Mouse (Mus musculus): ENCODE measurements at regions not wholly inside any gene's neighbourhood (a gene's known extent, or its start where the extent isn't known, plus 50 kb on each side); places are given as distances from the start of the nearest gene placed in this dataset.

GRCm38 (mm10) chr5:7543857-7544256 lies 199.3 kb upstream of the Zfp804b start:
- Histone ChIP-seq H3K9ac (replicated peaks; ENCODE audit: low read depth, low read length) (no peak overlapping the region), H3K4me2 (ENCODE audit: low read depth, low read length) (no peak overlapping the region), H3K27me3 (ENCODE audit: control insufficient read depth, insufficient read depth, low read length) (no peaks in the 10 kb centered on the region), H3K4me1 (ENCODE audit: control insufficient read depth, insufficient read depth) (no peaks in the 10 kb centered on the region), H3K36me3 (replicated peaks; ENCODE audit: control insufficient read depth, insufficient read depth, low read length) (no peaks in the 10 kb centered on the region), H3K27ac (ENCODE audit: low read depth) (no peak overlapping the region), H3K4me3 (ENCODE audit: low read depth, low read length) (no peak overlapping the region), H3K9me3 (replicated peaks; ENCODE audit: control insufficient read depth, low read length) (no peaks in the 10 kb centered on the region)
- DNase-seq (ENCODE audit: low spot score) (no peak), ATAC-seq (ENCODE audit: insufficient read depth, low read depth) (no peak)
- WGBS: 70% methylated on average over 3 of the region's 3 CpGs
- no peak for TF ChIP-seq EP300 (IDR thresholded peaks at IDR 0.05; ENCODE audit: low read depth)
- no peak for TF ChIP-seq CTCF (IDR thresholded peaks at IDR 0.05; ENCODE audit: low read depth)

- no peak for DNase-seq (ENCODE audit: low spot score)
- WGBS: 50% methylated on average over 2 of the region's 2 CpGs
- H3K27ac ChIP-seq (ENCODE audit: low read depth): no peak overlapping the region
- no peaks in the 10 kb centered on the region for H3K36me3 ChIP-seq (replicated peaks; ENCODE audit: control insufficient read depth, insufficient read depth, low read length)
- ATAC-seq (ENCODE audit: insufficient read depth, low read depth): no peak
- no peaks in the 10 kb centered on the region for H3K27me3 ChIP-seq (ENCODE audit: control insufficient read depth, insufficient read depth, low read length)
- H3K4me3 ChIP-seq (ENCODE audit: low read depth, low read length): no peak overlapping the region
- H3K4me2 ChIP-seq (ENCODE audit: low read depth, low read length): no peak overlapping the region
- H3K9me3 ChIP-seq (replicated peaks; ENCODE audit: control insufficient read depth, low read length): no peaks in the 10 kb centered on the region
- no peak overlapping the region for H3K9ac ChIP-seq (replicated peaks; ENCODE audit: low read depth, low read length)
- no peaks in the 10 kb centered on the region for H3K4me1 ChIP-seq (ENCODE audit: control insufficient read depth, insufficient read depth)
- TF ChIP-seq CTCF (IDR thresholded peaks at IDR 0.05; ENCODE audit: low read depth): no peak
- TF ChIP-seq EP300 (IDR thresholded peaks at IDR 0.05; ENCODE audit: low read depth): no peak
These were observed 235.9 kb upstream of the Zfp804b start for GRCm38 (mm10) chr5:7580413-7580812.

GRCm38 (mm10) chr5:7586547-7586946 lies 242.0 kb upstream of the Zfp804b start:
- H3K9ac ChIP-seq (replicated peaks; ENCODE audit: low read depth, low read length): no peak overlapping the region
- no peak overlapping the region for H3K27ac ChIP-seq (ENCODE audit: low read depth)
- no peaks in the 10 kb centered on the region for H3K36me3 ChIP-seq (replicated peaks; ENCODE audit: control insufficient read depth, insufficient read depth, low read length)
- ATAC-seq (ENCODE audit: insufficient read depth, low read depth) (no peak), DNase-seq (ENCODE audit: low spot score) (no peak)
- no peak overlapping the region for H3K4me2 ChIP-seq (ENCODE audit: low read depth, low read length)
- TF ChIP-seq EP300 (IDR thresholded peaks at IDR 0.05; ENCODE audit: low read depth) (no peak), CTCF (IDR thresholded peaks at IDR 0.05; ENCODE audit: low read depth) (no peak)
- H3K4me3 ChIP-seq (ENCODE audit: low read depth, low read length): no peak overlapping the region
- no peaks in the 10 kb centered on the region for H3K9me3 ChIP-seq (replicated peaks; ENCODE audit: control insufficient read depth, low read length)
- no peaks in the 10 kb centered on the region for H3K4me1 ChIP-seq (ENCODE audit: control insufficient read depth, insufficient read depth)
- no peaks in the 10 kb centered on the region for H3K27me3 ChIP-seq (ENCODE audit: control insufficient read depth, insufficient read depth, low read length)

GRCm38 (mm10) chr5:7600418-7600817 lies 255.9 kb upstream of the Zfp804b start:
- Histone ChIP-seq H3K27me3 (ENCODE audit: control insufficient read depth, insufficient read depth, low read length) (no peaks in the 10 kb centered on the region), H3K4me2 (ENCODE audit: low read depth, low read length) (no peak overlapping the region), H3K36me3 (replicated peaks; ENCODE audit: control insufficient read depth, insufficient read depth, low read length) (no peaks in the 10 kb centered on the region), H3K9me3 (replicated peaks; ENCODE audit: control insufficient read depth, low read length) (no peaks in the 10 kb centered on the region), H3K9ac (replicated peaks; ENCODE audit: low read depth, low read length) (no peak overlapping the region), H3K4me1 (ENCODE audit: control insufficient read depth, insufficient read depth) (no peaks in the 10 kb centered on the region), H3K4me3 (ENCODE audit: low read depth, low read length) (no peak overlapping the region), H3K27ac (ENCODE audit: low read depth) (no peak overlapping the region)
- TF ChIP-seq EP300 (IDR thresholded peaks at IDR 0.05; ENCODE audit: low read depth): no peak
- TF ChIP-seq CTCF (IDR thresholded peaks at IDR 0.05; ENCODE audit: low read depth): no peak
- DNase-seq (ENCODE audit: low spot score) (peak; percentile 16), ATAC-seq (ENCODE audit: insufficient read depth, low read depth) (no peak)
- 17% methylated on average over 1 of the region's 1 CpGs for WGBS

- no peak for ATAC-seq (ENCODE audit: insufficient read depth, low read depth)
- Histone ChIP-seq H3K4me3 (ENCODE audit: low read depth, low read length) (no peak overlapping the region), H3K9me3 (replicated peaks; ENCODE audit: control insufficient read depth, low read length) (0 out of 2 replicates have a peak, but pooled peaks cover 3% of the 10 kb centered on the region), H3K36me3 (replicated peaks; ENCODE audit: control insufficient read depth, insufficient read depth, low read length) (no peaks in the 10 kb centered on the region), H3K27me3 (ENCODE audit: control insufficient read depth, insufficient read depth, low read length) (no peaks in the 10 kb centered on the region), H3K4me2 (ENCODE audit: low read depth, low read length) (no peak overlapping the region), H3K9ac (replicated peaks; ENCODE audit: low read depth, low read length) (no peak overlapping the region), H3K27ac (ENCODE audit: low read depth) (no peak overlapping the region), H3K4me1 (ENCODE audit: control insufficient read depth, insufficient read depth) (no peaks in the 10 kb centered on the region)
- no peak for DNase-seq (ENCODE audit: low spot score)
- TF ChIP-seq CTCF (IDR thresholded peaks at IDR 0.05; ENCODE audit: low read depth): no peak
- TF ChIP-seq EP300 (IDR thresholded peaks at IDR 0.05; ENCODE audit: low read depth): no peak
These were observed 263.0 kb upstream of the Zfp804b start for GRCm38 (mm10) chr5:7607517-7607916.

GRCm38 (mm10) chr5:7607924-7608323 lies 263.4 kb upstream of the Zfp804b start:
- DNase-seq (ENCODE audit: low spot score) (no peak), ATAC-seq (ENCODE audit: insufficient read depth, low read depth) (no peak)
- no peak overlapping the region for H3K4me3 ChIP-seq (ENCODE audit: low read depth, low read length)
- H3K9ac ChIP-seq (replicated peaks; ENCODE audit: low read depth, low read length): no peak overlapping the region
- H3K27me3 ChIP-seq (ENCODE audit: control insufficient read depth, insufficient read depth, low read length): no peaks in the 10 kb centered on the region
- no peaks in the 10 kb centered on the region for H3K4me1 ChIP-seq (ENCODE audit: control insufficient read depth, insufficient read depth)
- 76% methylated on average over 2 of the region's 2 CpGs for WGBS
- TF ChIP-seq EP300 (IDR thresholded peaks at IDR 0.05; ENCODE audit: low read depth) (no peak), CTCF (IDR thresholded peaks at IDR 0.05; ENCODE audit: low read depth) (no peak)
- H3K36me3 ChIP-seq (replicated peaks; ENCODE audit: control insufficient read depth, insufficient read depth, low read length): no peaks in the 10 kb centered on the region
- H3K27ac ChIP-seq (ENCODE audit: low read depth): no peak overlapping the region
- H3K9me3 ChIP-seq (replicated peaks; ENCODE audit: control insufficient read depth, low read length): 0 out of 2 replicates have a peak, but pooled peaks cover 3% of the 10 kb centered on the region
- no peak overlapping the region for H3K4me2 ChIP-seq (ENCODE audit: low read depth, low read length)

Measured in heart, postnatal 0 days (tissue).